Mouse (Mus musculus) hindbrain, postnatal 0 days (tissue): ENCODE measurements at regions not wholly inside any gene's neighbourhood (a gene's known extent, or its start where the extent isn't known, plus 50 kb on each side); places are given as distances from the start of the nearest gene placed in this dataset.
A peak's percentile ranks its signal among the peaks of the same experiment; 100 is the strongest.
"Not testable (repeated sequence)": the region's sequence is repeated elsewhere in the genome, so short reads cannot be mapped to it uniquely, and the experiment has no call there.

ENCODE experiments used
- ATAC-seq: fragments of 200-750 bp; cut with Nextera tagmentation; 2 replicates; pipeline ENCODE4 v1.8.0; 2017; ENCODE audit warnings: mild to moderate bottlenecking, moderate TSS enrichment, moderate library complexity
- DNase-seq: peaks from one replicate; pipeline ENCODE4 v3.0.0-alpha.2; 2015; ENCODE audit warnings: low spot score
- H3K27ac ChIP-seq: fragments of 300-500 bp; sonication (generic); 2 replicates; pipeline ENCODE4 v1.5.1; 2014; ENCODE audit warnings: mild to moderate bottlenecking
- H3K27me3 ChIP-seq: fragments of 300-500 bp; sonication (generic); 2 replicates; pipeline ENCODE4 v1.6.1; 2014; ENCODE audit warnings: low read length, mixed read lengths; ENCODE audit not compliant: insufficient read depth
- H3K36me3 ChIP-seq: fragments of 300-500 bp; sonication (generic); 2 replicates; pipeline ENCODE4 v1.6.1; 2014; ENCODE audit warnings: low read length, mixed read lengths; ENCODE audit not compliant: insufficient read depth
- H3K4me1 ChIP-seq: fragments of 300-500 bp; sonication (generic); 2 replicates; pipeline ENCODE4 v1.6.1; 2014; ENCODE audit warnings: antibody characterized with exemption, low read length, mixed read lengths; ENCODE audit not compliant: insufficient read depth
- H3K4me2 ChIP-seq: fragments of 300-500 bp; sonication (generic); 2 replicates; pipeline ENCODE4 v1.6.1; 2014; ENCODE audit warnings: low read depth, mild to moderate bottlenecking, low read length, moderate library complexity, mixed read lengths
- H3K4me3 ChIP-seq: fragments of 300-500 bp; sonication (generic); 2 replicates; pipeline ENCODE4 v1.5.1; 2014; ENCODE audit warnings: low read length
- H3K9ac ChIP-seq: fragments of 300-500 bp; sonication (generic); replicated peaks from 2 replicates; pipeline ENCODE4 v1.6.1; 2014; ENCODE audit warnings: mild to moderate bottlenecking, low read length, moderate library complexity, mixed read lengths
- H3K9me3 ChIP-seq: fragments of 300-500 bp; sonication (generic); 2 replicates; pipeline ENCODE4 v1.6.1; 2016; ENCODE audit warnings: low read length, mixed read lengths
- CTCF ChIP-seq: IDR thresholded peaks from 2 replicates; pipeline ENCODE4 v1.5.1; 2016; ENCODE audit warnings: antibody characterized with exemption, control low read depth, low read depth
- WGBS: fragments of 180-500 bp; shearing (Covaris S2); extraction: QIAGEN DNeasy Blood & Tissue Kit; methylation state at CpG from one replicate; pipeline ENCODE4 v1.1.7; 2014; 5-methylcytosine and 5-hydroxymethylcytosine counted together

DNA sequence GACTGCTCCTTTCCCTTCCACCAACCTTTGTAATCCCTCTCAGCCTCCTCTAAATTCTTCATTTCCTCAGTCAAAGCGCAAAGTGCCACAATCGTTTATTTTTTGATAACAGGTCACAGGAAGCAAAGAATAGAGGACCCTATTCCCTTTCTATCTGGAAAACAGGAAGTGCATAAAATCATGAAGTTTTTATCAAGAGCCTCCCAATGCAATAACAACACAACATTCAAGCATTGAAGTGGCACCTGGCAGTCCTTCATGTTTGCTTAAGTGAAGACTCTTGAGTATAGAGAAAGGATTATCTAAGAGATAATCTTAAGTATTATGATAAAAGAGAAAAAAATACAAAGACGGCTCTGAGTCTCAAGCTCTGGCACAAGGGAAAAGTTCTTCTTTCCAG, 111.9 kb downstream of the Ibtk start:
- Histone ChIP-seq H3K36me3 (no peaks in the 10 kb centered on the region), H3K27ac (no peak overlapping the region), H3K9me3 (no peaks in the 10 kb centered on the region), H3K9ac (no peak overlapping the region), H3K4me2 (no peak overlapping the region), H3K4me3 (no peak overlapping the region), H3K27me3 (no peaks in the 10 kb centered on the region), H3K4me1 (no peaks in the 10 kb centered on the region)
- DNase-seq (no peak), ATAC-seq (no peak)
- no peak for TF ChIP-seq CTCF
- WGBS: 83% methylated on average over 3 of the region's 3 CpGs

DNA sequence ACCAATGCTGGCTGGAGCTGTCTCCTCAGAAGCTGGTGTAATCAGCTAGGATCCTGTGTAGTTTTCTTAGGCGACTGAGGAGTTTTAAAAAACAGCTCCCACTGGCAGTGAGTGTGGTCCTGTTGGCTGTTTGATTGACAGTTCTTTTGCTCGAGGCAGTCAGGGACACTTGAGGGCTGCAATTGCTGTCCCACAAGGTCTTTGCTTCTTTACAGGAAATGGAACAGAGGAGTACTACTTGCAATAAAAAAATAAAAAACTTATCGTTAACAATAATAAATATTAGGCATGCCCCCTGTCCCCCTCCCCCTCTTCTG, 113.0 kb downstream of the Ibtk start:
- ATAC-seq: no peak; the same call in 1 of the 2 replicates
- Histone ChIP-seq H3K27me3 (no peaks in the 10 kb centered on the region), H3K4me3 (no peak overlapping the region), H3K9me3 (no peaks in the 10 kb centered on the region), H3K4me1 (no peaks in the 10 kb centered on the region), H3K4me2 (no peak overlapping the region), H3K36me3 (no peaks in the 10 kb centered on the region), H3K27ac (no peak overlapping the region), H3K9ac (no peak overlapping the region)
- no peak for TF ChIP-seq CTCF
- WGBS: 54% methylated on average over 3 of the region's 3 CpGs
- DNase-seq: no peak

DNA sequence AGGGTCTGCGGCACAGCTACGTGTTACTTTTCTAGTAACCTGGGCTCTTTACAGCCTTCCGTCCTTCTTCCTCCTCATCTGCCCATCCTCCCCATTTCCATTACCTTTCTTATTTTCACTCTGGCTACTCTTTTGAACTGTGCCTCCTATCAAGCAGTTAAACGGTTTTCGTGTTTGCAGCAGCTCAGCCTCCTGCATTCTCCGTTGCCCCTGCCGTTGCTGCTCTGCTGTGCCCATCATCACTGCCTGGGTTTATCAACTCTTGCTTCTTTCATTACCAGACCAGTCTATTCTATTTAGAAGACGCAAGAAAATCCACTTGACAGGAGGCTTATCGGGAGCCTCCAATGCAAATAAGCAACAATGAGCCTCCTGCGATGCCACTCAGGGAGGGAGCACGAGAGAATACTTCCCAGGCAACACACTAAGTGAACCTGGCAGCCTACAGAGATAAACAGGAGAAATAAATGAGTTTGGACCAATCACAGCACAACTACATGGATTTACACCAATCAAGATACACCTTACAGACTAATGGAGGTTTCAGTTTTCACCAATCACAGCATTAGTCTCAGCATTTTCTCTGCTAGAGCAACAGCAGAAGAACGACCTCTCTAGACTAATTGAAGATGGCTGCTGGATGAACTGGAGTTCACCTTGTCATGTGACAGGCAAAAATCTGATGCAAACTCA, 113.5 kb downstream of the Ibtk start:
- H3K27ac ChIP-seq: no peak overlapping the region
- ATAC-seq (peak; percentile 87), DNase-seq (peak; percentile 8)
- peak overlapping the region; percentile 30; the same call in 1 of the 2 replicates for H3K4me2 ChIP-seq
- no peak overlapping the region for H3K9ac ChIP-seq
- WGBS: 70% methylated on average over 12 of the region's 12 CpGs
- H3K9me3 ChIP-seq: no peaks in the 10 kb centered on the region
- no peak for TF ChIP-seq CTCF
- no peaks in the 10 kb centered on the region for H3K27me3 ChIP-seq
- no peak overlapping the region for H3K4me3 ChIP-seq
- no peaks in the 10 kb centered on the region for H3K36me3 ChIP-seq
- H3K4me1 ChIP-seq: no peaks in the 10 kb centered on the region

DNA sequence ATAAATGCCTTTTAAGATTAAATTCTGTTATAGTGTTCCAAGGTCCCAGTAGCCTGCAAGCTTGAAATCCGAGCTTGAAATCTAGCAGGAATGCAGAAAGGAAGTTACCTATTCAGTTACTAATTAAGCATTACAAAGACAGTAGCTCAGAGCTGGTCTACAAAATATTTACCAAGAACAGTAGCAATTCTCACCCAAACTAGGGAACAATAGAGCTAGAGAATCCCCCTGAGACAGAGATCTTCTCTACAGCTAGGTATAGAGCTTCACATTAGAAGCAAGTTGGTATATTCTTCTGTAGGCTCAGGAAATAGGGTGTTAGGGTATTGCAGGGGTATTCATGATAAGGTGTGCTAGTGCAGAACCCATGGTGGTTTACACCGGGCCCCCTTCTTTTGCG, 114.3 kb downstream of the Ibtk start:
- H3K27me3 ChIP-seq, ATAC-seq: not testable (repeated sequence)
- WGBS: 86% methylated on average over 3 of the region's 3 CpGs

DNA sequence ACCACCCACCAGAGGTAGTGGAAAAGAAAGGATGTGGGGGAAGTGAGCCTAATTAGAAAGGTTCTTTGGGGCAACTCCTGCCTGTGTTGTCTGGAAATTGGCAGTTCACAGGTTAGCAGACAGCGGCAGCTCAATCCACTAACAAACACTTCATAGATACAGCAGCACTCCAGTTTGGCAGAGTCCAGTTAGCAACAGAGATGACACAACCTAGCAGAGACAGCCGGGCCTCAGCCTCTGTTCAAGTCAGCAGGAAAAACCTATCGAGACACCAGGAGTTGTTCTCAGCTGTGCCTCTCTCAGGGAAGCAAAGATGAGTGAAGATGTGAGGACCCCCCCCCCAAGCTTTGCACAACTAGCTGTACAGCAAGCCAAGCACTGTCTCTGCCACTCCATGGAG, 131.2 kb downstream of the Ibtk start:
- H3K36me3 ChIP-seq: no peaks in the 10 kb centered on the region
- no peak overlapping the region for H3K4me2 ChIP-seq
- WGBS: 88% methylated on average over 3 of the region's 3 CpGs
- no peaks in the 10 kb centered on the region for H3K27me3 ChIP-seq
- no peak overlapping the region for H3K27ac ChIP-seq
- DNase-seq: no peak
- no peak overlapping the region for H3K4me3 ChIP-seq
- no peak overlapping the region for H3K9ac ChIP-seq
- no peaks in the 10 kb centered on the region for H3K4me1 ChIP-seq
- TF ChIP-seq CTCF: no peak
- H3K9me3 ChIP-seq: no peaks in the 10 kb centered on the region
- ATAC-seq: no peak

More for the DNA sequence above, 114.3 kb downstream of the Ibtk start:
- not testable (repeated sequence) for H3K27ac ChIP-seq, H3K4me1 ChIP-seq, H3K36me3 ChIP-seq, DNase-seq, H3K4me2 ChIP-seq, H3K9ac ChIP-seq, H3K4me3 ChIP-seq, H3K9me3 ChIP-seq

DNA sequence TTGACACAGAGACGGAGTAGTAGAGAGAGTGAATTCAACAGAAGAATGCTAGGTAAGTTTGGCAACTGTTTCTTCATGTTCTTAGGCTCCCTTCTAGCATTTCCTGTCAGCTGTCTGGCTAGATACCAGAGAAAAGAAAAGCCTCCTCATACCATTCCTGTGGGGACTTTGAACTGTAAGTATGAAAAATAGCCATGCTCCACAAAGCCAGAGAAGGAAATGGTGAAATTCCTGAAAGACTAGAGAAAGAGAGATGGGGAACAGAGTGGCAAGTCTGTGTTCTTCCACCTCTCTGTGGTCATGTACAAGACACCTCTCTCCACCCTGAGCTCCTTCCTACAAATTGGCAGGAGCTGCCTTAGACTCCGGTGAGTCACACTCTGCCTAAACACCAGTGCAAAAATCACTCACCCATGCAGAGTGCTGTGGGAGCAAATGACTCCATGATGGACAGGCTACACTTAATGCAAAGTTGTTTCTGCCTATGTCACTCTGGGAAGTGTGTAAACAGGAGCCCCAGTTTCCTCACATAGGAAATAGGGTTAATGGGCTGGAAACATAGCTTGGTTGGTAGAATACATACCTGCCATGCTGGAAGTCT, 131.9 kb downstream of the Ibtk start:
- 75% methylated on average over 2 of the region's 2 CpGs for WGBS
- Histone ChIP-seq H3K4me3 (no peak overlapping the region), H3K9ac (no peak overlapping the region), H3K27me3 (no peaks in the 10 kb centered on the region), H3K4me2 (no peak overlapping the region), H3K27ac (no peak overlapping the region), H3K9me3 (no peaks in the 10 kb centered on the region), H3K36me3 (no peaks in the 10 kb centered on the region), H3K4me1 (no peaks in the 10 kb centered on the region)
- no peak for TF ChIP-seq CTCF
- no peak for DNase-seq
- ATAC-seq: no peak

DNA sequence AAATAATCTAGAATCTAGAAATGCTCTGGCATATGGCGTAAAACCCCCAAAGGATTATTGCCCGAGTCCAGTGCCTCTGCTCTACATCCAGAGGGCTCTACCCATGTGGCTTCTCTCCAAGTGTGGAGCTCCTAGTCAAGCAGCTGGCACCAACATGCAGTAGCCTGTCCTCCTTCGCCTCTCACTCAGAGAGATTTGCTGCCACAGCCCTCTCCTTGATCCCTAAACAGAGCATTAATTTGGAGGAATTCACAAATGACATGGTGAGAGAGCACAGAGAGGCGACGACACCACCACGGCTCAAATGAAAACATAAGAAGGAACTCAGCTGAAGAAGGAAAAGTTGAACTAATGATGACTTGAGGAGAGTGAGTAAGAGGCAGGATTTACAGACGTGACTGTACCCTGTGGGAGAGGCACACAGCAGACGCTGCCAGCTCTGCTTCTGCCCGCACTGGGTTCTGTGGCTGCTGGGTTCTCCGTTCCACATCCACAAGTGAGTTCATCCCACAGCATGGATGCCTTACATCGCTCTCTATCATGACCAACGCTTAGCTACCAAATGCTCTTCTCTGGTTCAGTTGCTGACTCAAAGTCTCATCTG, 132.8 kb downstream of the Ibtk start:
- no peak overlapping the region for H3K9ac ChIP-seq
- DNase-seq: peak; percentile 26
- no peaks in the 10 kb centered on the region for H3K27me3 ChIP-seq
- no peaks in the 10 kb centered on the region for H3K9me3 ChIP-seq
- no peaks in the 10 kb centered on the region for H3K36me3 ChIP-seq
- no peaks in the 10 kb centered on the region for H3K4me1 ChIP-seq
- no peak overlapping the region for H3K27ac ChIP-seq
- no peak for TF ChIP-seq CTCF
- no peak for ATAC-seq
- WGBS: 78% methylated on average over 12 of the region's 12 CpGs
- no peak overlapping the region for H3K4me3 ChIP-seq
- no peak overlapping the region for H3K4me2 ChIP-seq
